Mouse (Mus musculus): ENCODE measurements around the gene Adcy9. TPM values are rescaled to one million over a fixed set of nuclear protein-coding genes. Genes with fewer than 3 reads are reported as not detected.

Gene Adcy9
- polyA plus RNA-seq, 1 experiment from 2014 or later = 1.2 TPM

- H3K27me3 ChIP-seq (replicated peaks; ENCODE audit: control insufficient read depth, insufficient read depth, low read length) = no peaks in the 10 kb centered on the region
- no peak overlapping the region for H3K27ac ChIP-seq (ENCODE audit: low read length)
- H3K4me1 ChIP-seq (ENCODE audit: control insufficient read depth, insufficient read depth, low read length) = peaks cover 3% of the 10 kb centered on the region
- H3K36me3 ChIP-seq (ENCODE audit: control insufficient read depth, insufficient read depth, low read length) = no peaks in the 10 kb centered on the region
- H3K9ac ChIP-seq (ENCODE audit: low read depth, low read length) = no peak overlapping the region
- no peak overlapping the region for H3K4me3 ChIP-seq (ENCODE audit: low read length)
- no peak for ATAC-seq
- no peaks in the 10 kb centered on the region for H3K9me3 ChIP-seq (ENCODE audit: control insufficient read depth, low read length)
- no peak overlapping the region for H3K4me2 ChIP-seq (ENCODE audit: low read depth, low read length)
- WGBS = 90% methylated on average over 2 of the region's 2 CpGs
These were observed 21.5 kb downstream of the Adcy9 start for GRCm38 (mm10) chr16:4398782-4399181.

GRCm38 (mm10) chr16:4397636-4398035 lies 22.7 kb downstream of the Adcy9 start:
- no peak overlapping the region for H3K9ac ChIP-seq (ENCODE audit: low read depth, low read length)
- no peak overlapping the region for H3K4me2 ChIP-seq (ENCODE audit: low read depth, low read length)
- WGBS = 86% methylated on average over 7 of the region's 7 CpGs
- H3K4me1 ChIP-seq (ENCODE audit: control insufficient read depth, insufficient read depth, low read length) = peaks cover 3% of the 10 kb centered on the region
- no peak overlapping the region for H3K27ac ChIP-seq (ENCODE audit: low read length)
- H3K36me3 ChIP-seq (ENCODE audit: control insufficient read depth, insufficient read depth, low read length) = no peaks in the 10 kb centered on the region
- no peaks in the 10 kb centered on the region for H3K9me3 ChIP-seq (ENCODE audit: control insufficient read depth, low read length)
- no peak for ATAC-seq
- no peaks in the 10 kb centered on the region for H3K27me3 ChIP-seq (replicated peaks; ENCODE audit: control insufficient read depth, insufficient read depth, low read length)
- no peak overlapping the region for H3K4me3 ChIP-seq (ENCODE audit: low read length)

GRCm38 (mm10) chr16:4395687-4396341 lies 24.5 kb downstream of the Adcy9 start:
- WGBS = 57% methylated on average over 10 of the region's 10 CpGs
- H3K4me2 ChIP-seq (ENCODE audit: low read depth, low read length) = no peak overlapping the region
- ATAC-seq = no peak
- H3K4me1 ChIP-seq (ENCODE audit: control insufficient read depth, insufficient read depth, low read length) = peaks cover 3% of the 10 kb centered on the region
- H3K27me3 ChIP-seq (replicated peaks; ENCODE audit: control insufficient read depth, insufficient read depth, low read length) = no peaks in the 10 kb centered on the region
- H3K9me3 ChIP-seq (ENCODE audit: control insufficient read depth, low read length) = no peaks in the 10 kb centered on the region
- no peak overlapping the region for H3K27ac ChIP-seq (ENCODE audit: low read length)
- no peak overlapping the region for H3K4me3 ChIP-seq (ENCODE audit: low read length)
- H3K36me3 ChIP-seq (ENCODE audit: control insufficient read depth, insufficient read depth, low read length) = no peaks in the 10 kb centered on the region
- no peak overlapping the region for H3K9ac ChIP-seq (ENCODE audit: low read depth, low read length)

- H3K27me3 ChIP-seq (replicated peaks; ENCODE audit: control insufficient read depth, insufficient read depth, low read length) = no peaks in the 10 kb centered on the region
These were observed 25.2 kb downstream of the Adcy9 start for GRCm38 (mm10) chr16:4394991-4395590.

GRCm38 (mm10) chr16:4383473-4384038 lies 36.7 kb downstream of the Adcy9 start:
- H3K9me3 ChIP-seq (ENCODE audit: control insufficient read depth, low read length) = no peaks in the 10 kb centered on the region
- H3K4me1 ChIP-seq (ENCODE audit: control insufficient read depth, insufficient read depth, low read length) = no peaks in the 10 kb centered on the region; the same call in 1 of the 2 replicates
- WGBS = 70% methylated on average over 4 of the region's 4 CpGs
- no peak overlapping the region for H3K4me2 ChIP-seq (ENCODE audit: low read depth, low read length)
- ATAC-seq = no peak
- H3K36me3 ChIP-seq (ENCODE audit: control insufficient read depth, insufficient read depth, low read length) = no peaks in the 10 kb centered on the region
- no peak overlapping the region for H3K9ac ChIP-seq (ENCODE audit: low read depth, low read length)
- H3K27me3 ChIP-seq (replicated peaks; ENCODE audit: control insufficient read depth, insufficient read depth, low read length) = no peaks in the 10 kb centered on the region
- no peak overlapping the region for H3K27ac ChIP-seq (ENCODE audit: low read length)
- H3K4me3 ChIP-seq (ENCODE audit: low read length) = no peak overlapping the region

More at GRCm38 (mm10) chr16:4394991-4395590, 25.2 kb downstream of the Adcy9 start:
- WGBS = 79% methylated on average over 4 of the region's 4 CpGs
- H3K36me3 ChIP-seq (ENCODE audit: control insufficient read depth, insufficient read depth, low read length) = no peaks in the 10 kb centered on the region
- no peak overlapping the region for H3K4me3 ChIP-seq (ENCODE audit: low read length)
- no peaks in the 10 kb centered on the region for H3K9me3 ChIP-seq (ENCODE audit: control insufficient read depth, low read length)
- H3K9ac ChIP-seq (ENCODE audit: low read depth, low read length) = no peak overlapping the region
- ATAC-seq = no peak
- H3K27ac ChIP-seq (ENCODE audit: low read length) = no peak overlapping the region
- H3K4me1 ChIP-seq (ENCODE audit: control insufficient read depth, insufficient read depth, low read length) = no peaks in the 10 kb centered on the region; the same call in 1 of the 2 replicates
- H3K4me2 ChIP-seq (ENCODE audit: low read depth, low read length) = no peak overlapping the region

GRCm38 (mm10) chr16:4382406-4382805 lies 37.9 kb downstream of the Adcy9 start:
- no peak for ATAC-seq
- Histone ChIP-seq H3K27ac (ENCODE audit: low read length) (no peak overlapping the region), H3K4me1 (ENCODE audit: control insufficient read depth, insufficient read depth, low read length) (no peaks in the 10 kb centered on the region; the same call in 1 of the 2 replicates), H3K9me3 (ENCODE audit: control insufficient read depth, low read length) (no peaks in the 10 kb centered on the region), H3K4me3 (ENCODE audit: low read length) (no peak overlapping the region), H3K9ac (ENCODE audit: low read depth, low read length) (no peak overlapping the region), H3K4me2 (ENCODE audit: low read depth, low read length) (no peak overlapping the region), H3K36me3 (ENCODE audit: control insufficient read depth, insufficient read depth, low read length) (no peaks in the 10 kb centered on the region), H3K27me3 (replicated peaks; ENCODE audit: control insufficient read depth, insufficient read depth, low read length) (no peaks in the 10 kb centered on the region)
- WGBS = 94% methylated on average over 3 of the region's 3 CpGs

- Histone ChIP-seq H3K36me3 (ENCODE audit: control insufficient read depth, insufficient read depth, low read length) (no peaks in the 10 kb centered on the region), H3K27ac (ENCODE audit: low read length) (no peak overlapping the region), H3K4me3 (ENCODE audit: low read length) (no peak overlapping the region), H3K9ac (ENCODE audit: low read depth, low read length) (no peak overlapping the region), H3K9me3 (ENCODE audit: control insufficient read depth, low read length) (no peaks in the 10 kb centered on the region), H3K4me1 (ENCODE audit: control insufficient read depth, insufficient read depth, low read length) (no peaks in the 10 kb centered on the region; the same call in 1 of the 2 replicates), H3K4me2 (ENCODE audit: low read depth, low read length) (no peak overlapping the region), H3K27me3 (replicated peaks; ENCODE audit: control insufficient read depth, insufficient read depth, low read length) (no peaks in the 10 kb centered on the region)
- no peak for ATAC-seq
- WGBS = 67% methylated on average over 4 of the region's 4 CpGs
These were observed 38.8 kb downstream of the Adcy9 start for GRCm38 (mm10) chr16:4381487-4381886.

GRCm38 (mm10) chr16:4378788-4379187 lies 41.5 kb downstream of the Adcy9 start:
- H3K36me3 ChIP-seq (ENCODE audit: control insufficient read depth, insufficient read depth, low read length) = no peaks in the 10 kb centered on the region
- WGBS = 79% methylated on average over 1 of the region's 1 CpGs
- H3K4me1 ChIP-seq (ENCODE audit: control insufficient read depth, insufficient read depth, low read length) = no peaks in the 10 kb centered on the region; the same call in 1 of the 2 replicates
- H3K4me3 ChIP-seq (ENCODE audit: low read length) = no peak overlapping the region
- H3K27ac ChIP-seq (ENCODE audit: low read length) = no peak overlapping the region
- no peak overlapping the region for H3K4me2 ChIP-seq (ENCODE audit: low read depth, low read length)
- no peaks in the 10 kb centered on the region for H3K9me3 ChIP-seq (ENCODE audit: control insufficient read depth, low read length)
- no peaks in the 10 kb centered on the region for H3K27me3 ChIP-seq (replicated peaks; ENCODE audit: control insufficient read depth, insufficient read depth, low read length)
- H3K9ac ChIP-seq (ENCODE audit: low read depth, low read length) = no peak overlapping the region
- no peak for ATAC-seq

GRCm38 (mm10) chr16:4377556-4377955 lies 42.7 kb downstream of the Adcy9 start:
- Histone ChIP-seq H3K4me2 (ENCODE audit: low read depth, low read length) (no peak overlapping the region), H3K27ac (ENCODE audit: low read length) (no peak overlapping the region), H3K27me3 (replicated peaks; ENCODE audit: control insufficient read depth, insufficient read depth, low read length) (no peaks in the 10 kb centered on the region), H3K4me1 (ENCODE audit: control insufficient read depth, insufficient read depth, low read length) (no peaks in the 10 kb centered on the region; the same call in 1 of the 2 replicates), H3K9me3 (ENCODE audit: control insufficient read depth, low read length) (no peaks in the 10 kb centered on the region), H3K4me3 (ENCODE audit: low read length) (no peak overlapping the region), H3K9ac (ENCODE audit: low read depth, low read length) (no peak overlapping the region), H3K36me3 (ENCODE audit: control insufficient read depth, insufficient read depth, low read length) (no peaks in the 10 kb centered on the region)
- WGBS = 75% methylated on average over 5 of the region's 5 CpGs
- ATAC-seq = no peak

Measured in intestine, embryonic 16.5 days (tissue).